In the genomic region with DNA sequence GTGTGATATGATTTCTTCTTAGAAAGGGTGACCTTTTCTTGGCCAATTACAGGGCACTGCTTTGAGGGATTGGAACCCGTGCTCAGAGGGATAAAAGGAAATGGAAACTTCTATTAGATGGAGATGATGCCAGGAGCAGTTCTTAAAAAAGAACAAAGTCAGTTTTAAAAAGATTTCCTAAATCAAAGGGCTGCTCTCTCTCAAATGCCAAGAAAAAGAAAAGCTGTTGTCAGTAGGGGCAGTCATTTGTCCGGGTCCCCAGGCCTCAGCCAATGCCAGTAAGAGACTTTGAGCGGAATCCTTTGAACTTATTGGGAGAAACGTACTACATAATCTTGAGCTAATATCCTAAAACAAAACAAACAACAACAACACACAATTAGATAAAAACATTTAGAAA, we compare ENCODE assay signal across 17 mouse cellular contexts.
DNase-seq lines count a peak whose midpoint lies in the region; ATAC-seq and TF ChIP-seq lines count a peak whose summit lies in the region.
"Had no signal": no experiment of that assay in that cellular context is flagged by ENCODE, and none has a peak within 500 bp of the region (broad histone marks: within the 10 kb centered on the region; RNA-seq: fewer than 3 reads in every experiment).

No protein-coding gene starts in this region.

- no peaks in the 10 kb centered on the region for H3K27me3 ChIP-seq in forebrain, embryonic 14.5 days (replicated peaks; ENCODE audit: control insufficient read depth, insufficient read depth, low read length)
- no peaks in the 10 kb centered on the region for H3K27me3 ChIP-seq in forebrain, postnatal 0 days (ENCODE audit: insufficient read depth, low read length)
- no peaks in the 10 kb centered on the region for H3K27me3 ChIP-seq in hindbrain, embryonic 13.5 days
- H3K27me3 ChIP-seq in hindbrain, embryonic 14.5 days (ENCODE audit: control insufficient read depth, insufficient read depth, low read length): no peaks in the 10 kb centered on the region
- no peaks in the 10 kb centered on the region for H3K27me3 ChIP-seq in midbrain, embryonic 16.5 days (ENCODE audit: control insufficient read depth, insufficient read depth, low read depth, low read length)
- H3K27me3 ChIP-seq in midbrain, embryonic 14.5 days (ENCODE audit: control insufficient read depth, insufficient read depth, low read length): no peaks in the 10 kb centered on the region
- H3K27me3 ChIP-seq: embryonic facial prominence, embryonic 12.5 days had no signal

- WGBS in forebrain, embryonic 14.5 days: 32% methylated on average over 4 of the region's 4 CpGs
- 38% methylated on average over 4 of the region's 4 CpGs for WGBS in forebrain, postnatal 0 days
- WGBS in hindbrain, embryonic 13.5 days: 62% methylated on average over 4 of the region's 4 CpGs
- 59% methylated on average over 4 of the region's 4 CpGs for WGBS in hindbrain, embryonic 14.5 days
- 36% methylated on average over 4 of the region's 4 CpGs for WGBS in midbrain, embryonic 16.5 days
- WGBS in midbrain, embryonic 14.5 days: 47% methylated on average over 4 of the region's 4 CpGs

- H3K4me1 ChIP-seq in forebrain, embryonic 14.5 days (ENCODE audit: control insufficient read depth, insufficient read depth, low read length): peaks cover 24% of the 10 kb centered on the region
- peaks cover 16% of the 10 kb centered on the region for H3K4me1 ChIP-seq in forebrain, postnatal 0 days (ENCODE audit: insufficient read depth)
- H3K4me1 ChIP-seq in hindbrain, embryonic 13.5 days (replicated peaks): peaks cover 34% of the 10 kb centered on the region
- H3K4me1 ChIP-seq in hindbrain, embryonic 14.5 days (replicated peaks; ENCODE audit: control insufficient read depth, insufficient read depth, low read length): peaks cover 18% of the 10 kb centered on the region
- peaks cover 25% of the 10 kb centered on the region for H3K4me1 ChIP-seq in midbrain, embryonic 16.5 days (ENCODE audit: control insufficient read depth, insufficient read depth, low read length)
- H3K4me1 ChIP-seq in midbrain, embryonic 14.5 days (ENCODE audit: control insufficient read depth, insufficient read depth, low read length): peaks cover 12% of the 10 kb centered on the region

- no peak overlapping the region for H3K9ac ChIP-seq in forebrain, embryonic 14.5 days (ENCODE audit: low read length)
- no peak overlapping the region for H3K9ac ChIP-seq in forebrain, postnatal 0 days
- H3K9ac ChIP-seq in hindbrain, embryonic 13.5 days: no peak overlapping the region
- no peak overlapping the region for H3K9ac ChIP-seq in hindbrain, embryonic 14.5 days
- H3K9ac ChIP-seq in midbrain, embryonic 16.5 days (ENCODE audit: low read depth, low read length): no peak overlapping the region
- no peak overlapping the region for H3K9ac ChIP-seq in midbrain, embryonic 14.5 days (replicated peaks; ENCODE audit: low read length)
- H3K9ac ChIP-seq: embryonic facial prominence, embryonic 12.5 days had no signal

- H3K36me3 ChIP-seq in forebrain, embryonic 14.5 days (ENCODE audit: control insufficient read depth, insufficient read depth, low read length): no peaks in the 10 kb centered on the region
- no peaks in the 10 kb centered on the region for H3K36me3 ChIP-seq in forebrain, postnatal 0 days (ENCODE audit: insufficient read depth)
- no peaks in the 10 kb centered on the region for H3K36me3 ChIP-seq in hindbrain, embryonic 13.5 days
- no peaks in the 10 kb centered on the region for H3K36me3 ChIP-seq in hindbrain, embryonic 14.5 days (replicated peaks; ENCODE audit: control insufficient read depth, insufficient read depth)
- no peaks in the 10 kb centered on the region for H3K36me3 ChIP-seq in midbrain, embryonic 16.5 days (ENCODE audit: control insufficient read depth, insufficient read depth, low read length)
- H3K36me3 ChIP-seq in midbrain, embryonic 14.5 days (ENCODE audit: control insufficient read depth, insufficient read depth, low read length): no peaks in the 10 kb centered on the region
- H3K36me3 ChIP-seq: embryonic facial prominence, embryonic 10.5 days; embryonic facial prominence, embryonic 12.5 days had no signal

- peak; percentile 40 for DNase-seq in forebrain, embryonic 14.5 days (ENCODE audit: low spot score)
- no peak for DNase-seq in forebrain, postnatal 0 days
- no peak for DNase-seq in hindbrain, embryonic 14.5 days (ENCODE audit: low spot score)
- DNase-seq in midbrain, embryonic 14.5 days: no peak
- no peak for DNase-seq in left cerebral cortex, postnatal 36 days (ENCODE audit: low spot score in 2 of 2)
- DNase-seq: adrenal gland, adult 2 months; adrenal gland, postnatal 10 days; adrenal gland, postnatal 25 days; cerebellum, adult 11-12 months; cerebellum, adult 2 months; cerebellum, adult 9-10 months; cerebellum, postnatal 10 days; cerebellum, postnatal 25 days had no signal

- no peak overlapping the region for H3K4me3 ChIP-seq in forebrain, embryonic 14.5 days (ENCODE audit: low read depth, low read length)
- H3K4me3 ChIP-seq in forebrain, postnatal 0 days (ENCODE audit: low read depth, low read length): no peak overlapping the region
- H3K4me3 ChIP-seq in hindbrain, embryonic 13.5 days: no peak overlapping the region
- no peak overlapping the region for H3K4me3 ChIP-seq in hindbrain, embryonic 14.5 days (replicated peaks; ENCODE audit: low read length)
- H3K4me3 ChIP-seq in midbrain, embryonic 16.5 days (ENCODE audit: low read depth, low read length): no peak overlapping the region
- H3K4me3 ChIP-seq in midbrain, embryonic 14.5 days (replicated peaks; ENCODE audit: low read depth, low read length): no peak overlapping the region
- H3K4me3 ChIP-seq: embryonic facial prominence, embryonic 10.5 days; embryonic facial prominence, embryonic 12.5 days had no signal

- no peaks in the 10 kb centered on the region for H3K9me3 ChIP-seq in forebrain, embryonic 14.5 days (replicated peaks; ENCODE audit: control insufficient read depth, low read length)
- H3K9me3 ChIP-seq in forebrain, postnatal 0 days (ENCODE audit: low read length): no peaks in the 10 kb centered on the region
- no peaks in the 10 kb centered on the region for H3K9me3 ChIP-seq in hindbrain, embryonic 13.5 days
- H3K9me3 ChIP-seq in hindbrain, embryonic 14.5 days (ENCODE audit: control insufficient read depth, low read length): no peaks in the 10 kb centered on the region
- no peaks in the 10 kb centered on the region for H3K9me3 ChIP-seq in midbrain, embryonic 16.5 days (replicated peaks; ENCODE audit: control insufficient read depth, low read length, poor library complexity, severe bottlenecking)
- H3K9me3 ChIP-seq in midbrain, embryonic 14.5 days (ENCODE audit: control insufficient read depth, low read length): no peaks in the 10 kb centered on the region
- H3K9me3 ChIP-seq: embryonic facial prominence, embryonic 10.5 days; embryonic facial prominence, embryonic 12.5 days had no signal

- H3K4me2 ChIP-seq in forebrain, embryonic 14.5 days (ENCODE audit: low read length): no peak overlapping the region
- no peak overlapping the region for H3K4me2 ChIP-seq in forebrain, postnatal 0 days (ENCODE audit: low read depth)
- no peak overlapping the region for H3K4me2 ChIP-seq in hindbrain, embryonic 13.5 days
- no peak overlapping the region for H3K4me2 ChIP-seq in hindbrain, embryonic 14.5 days (replicated peaks)
- no peak overlapping the region for H3K4me2 ChIP-seq in midbrain, embryonic 16.5 days (ENCODE audit: low read length)
- no peak overlapping the region for H3K4me2 ChIP-seq in midbrain, embryonic 14.5 days (ENCODE audit: low read length)
- H3K4me2 ChIP-seq: embryonic facial prominence, embryonic 12.5 days had no signal

- no peak overlapping the region for H3K27ac ChIP-seq in forebrain, embryonic 14.5 days (ENCODE audit: low read depth, low read length)
- H3K27ac ChIP-seq in forebrain, postnatal 0 days (ENCODE audit: low read depth, low read length): no peak overlapping the region
- 0 out of 2 replicates have a peak overlapping the region, but pooled peaks have one; percentile 50 for H3K27ac ChIP-seq in hindbrain, embryonic 13.5 days
- no peak overlapping the region for H3K27ac ChIP-seq in hindbrain, embryonic 14.5 days
- H3K27ac ChIP-seq in midbrain, embryonic 16.5 days (ENCODE audit: low read length): 0 out of 2 replicates have a peak overlapping the region, but pooled peaks have one; percentile 7
- no peak overlapping the region for H3K27ac ChIP-seq in midbrain, embryonic 14.5 days (replicated peaks; ENCODE audit: low read depth, low read length)
- H3K27ac ChIP-seq: embryonic facial prominence, embryonic 10.5 days; embryonic facial prominence, embryonic 12.5 days had no signal

- 0 out of 2 replicates have a peak, but pooled peaks have one; percentile 27 for ATAC-seq in forebrain, embryonic 14.5 days
- no peak for ATAC-seq in forebrain, postnatal 0 days
- no peak for ATAC-seq in hindbrain, embryonic 13.5 days (ENCODE audit: low FRiP score)
- no peak for ATAC-seq in hindbrain, embryonic 14.5 days (ENCODE audit: low FRiP score)
- ATAC-seq in midbrain, embryonic 16.5 days: peak; percentile 12; the same call in 1 of the 2 replicates
- no peak for ATAC-seq in midbrain, embryonic 14.5 days (ENCODE audit: low FRiP score, low TSS enrichment)

- intact Hi-C loops in left cerebral cortex, postnatal 36 days (cut with DNase I): no loop called here

- TF ChIP-seq CTCF in forebrain, postnatal 0 days (IDR thresholded peaks at IDR 0.05; ENCODE audit: low read depth): no peak

Comparison
In these comparisons a context has a peak if more than half of its experiments do, and no peak if none do; other contexts are left out.
1. ATAC-seq: peak in forebrain, embryonic 14.5 days (single experiment) and midbrain, embryonic 16.5 days (single experiment); none in forebrain, postnatal 0 days (single experiment), hindbrain, embryonic 13.5 days (single experiment), hindbrain, embryonic 14.5 days (single experiment) and midbrain, embryonic 14.5 days (single experiment).
2. H3K27ac ChIP-seq: peak in hindbrain, embryonic 13.5 days (single experiment) and midbrain, embryonic 16.5 days (single experiment); none in forebrain, embryonic 14.5 days (single experiment), forebrain, postnatal 0 days (single experiment), hindbrain, embryonic 14.5 days (single experiment) and midbrain, embryonic 14.5 days (single experiment).